Mouse (Mus musculus): Measurements from ENCODE around the gene Rfx5.
"Not testable (repeated sequence)": the region's sequence is repeated elsewhere in the genome, so short reads cannot be mapped to it uniquely, and the experiment has no call there.

The Rfx5 gene

GRCm38 (mm10) chr3:94953764-94954616 lies at the start of gene Rfx5:
Gene Rfx5 (plus strand): TSS chr3:94954075.
- peak; percentile 98 for ATAC-seq (ENCODE audit: low TSS enrichment)

- ATAC-seq (ENCODE audit: low TSS enrichment), result not testable (repeated sequence)
Measured at GRCm38 (mm10) chr3:94904759-94905158, 49.1 kb upstream of the Rfx5 start.

GRCm38 (mm10) chr3:94906482-94906881 lies 47.4 kb upstream of the Rfx5 start:
- no peak for ATAC-seq (ENCODE audit: low TSS enrichment)

GRCm38 (mm10) chr3:94911050-94911693 lies 42.7 kb upstream of the Rfx5 start:
- no peak for ATAC-seq (ENCODE audit: low TSS enrichment)

- no peak for ATAC-seq (ENCODE audit: low TSS enrichment)
Measured at GRCm38 (mm10) chr3:94913801-94914200, 40.1 kb upstream of the Rfx5 start.

GRCm38 (mm10) chr3:94915903-94916741 lies 37.8 kb upstream of the Rfx5 start:
- ATAC-seq (ENCODE audit: low TSS enrichment), result no peak

GRCm38 (mm10) chr3:94917816-94918361 lies 36.0 kb upstream of the Rfx5 start:
- peak; percentile 85 for ATAC-seq (ENCODE audit: low TSS enrichment)

- no peak for ATAC-seq (ENCODE audit: low TSS enrichment)
Measured at GRCm38 (mm10) chr3:94918845-94919244, 35.0 kb upstream of the Rfx5 start.

GRCm38 (mm10) chr3:94921104-94921503 lies 32.8 kb upstream of the Rfx5 start:
- no peak for ATAC-seq (ENCODE audit: low TSS enrichment)

GRCm38 (mm10) chr3:94922333-94922732 lies 31.5 kb upstream of the Rfx5 start:
- no peak for ATAC-seq (ENCODE audit: low TSS enrichment)

- no peak for ATAC-seq (ENCODE audit: low TSS enrichment)
Measured at GRCm38 (mm10) chr3:94924688-94925087, 29.2 kb upstream of the Rfx5 start.

- not testable (repeated sequence) for ATAC-seq (ENCODE audit: low TSS enrichment)
Measured at GRCm38 (mm10) chr3:94926301-94926736, 27.6 kb upstream of the Rfx5 start.

GRCm38 (mm10) chr3:94928979-94929378 lies 24.9 kb upstream of the Rfx5 start:
- not testable (repeated sequence) for ATAC-seq (ENCODE audit: low TSS enrichment)

- not testable (repeated sequence) for ATAC-seq (ENCODE audit: low TSS enrichment)
Measured at GRCm38 (mm10) chr3:94930386-94931266, 23.2 kb upstream of the Rfx5 start.

- not testable (repeated sequence) for ATAC-seq (ENCODE audit: low TSS enrichment)
Measured at GRCm38 (mm10) chr3:94931427-94932082, 22.3 kb upstream of the Rfx5 start.

- not testable (repeated sequence) for ATAC-seq (ENCODE audit: low TSS enrichment)
Measured at GRCm38 (mm10) chr3:94932279-94932678, 21.6 kb upstream of the Rfx5 start.

GRCm38 (mm10) chr3:94932809-94933564 lies 20.9 kb upstream of the Rfx5 start, which contains the start of gene Selenbp1:
Gene Selenbp1 (plus strand): TSS chr3:94933056.
- ATAC-seq (ENCODE audit: low TSS enrichment), result peak; percentile 67; the same call in 1 of the 2 replicates

- ATAC-seq (ENCODE audit: low TSS enrichment), result not testable (repeated sequence)
Measured at GRCm38 (mm10) chr3:94933604-94934003, 20.3 kb upstream of the Rfx5 start.

GRCm38 (mm10) chr3:94934564-94934963 lies 19.3 kb upstream of the Rfx5 start:
- ATAC-seq (ENCODE audit: low TSS enrichment), result not testable (repeated sequence)
